Mouse (Mus musculus) inflammation-experienced regulatory T-cells (primary cell): Measurements from ENCODE around the gene Il11ra1. TPM values are rescaled to one million over a fixed set of nuclear protein-coding genes. Genes with fewer than 3 reads are reported as not detected.

ENCODE experiments used
- polyA plus RNA-seq, 2 experiments: library from polyadenylated mRNA; unstranded; fragments of 100-300 nt; shearing (Covaris generic); gene quantifications; one replicate each; pipeline ENCODE4 v1.2.1; 2017

Gene Il11ra1
- 10 to 100 TPM; 11.9 to 13.2 TPM for polyA plus RNA-seq

GRCm38 (mm10) chr4:41699783-41700182 is at the start of gene Il11ra1:
Il11ra1 (plus strand) TSS chr4:41699989.

DNA sequence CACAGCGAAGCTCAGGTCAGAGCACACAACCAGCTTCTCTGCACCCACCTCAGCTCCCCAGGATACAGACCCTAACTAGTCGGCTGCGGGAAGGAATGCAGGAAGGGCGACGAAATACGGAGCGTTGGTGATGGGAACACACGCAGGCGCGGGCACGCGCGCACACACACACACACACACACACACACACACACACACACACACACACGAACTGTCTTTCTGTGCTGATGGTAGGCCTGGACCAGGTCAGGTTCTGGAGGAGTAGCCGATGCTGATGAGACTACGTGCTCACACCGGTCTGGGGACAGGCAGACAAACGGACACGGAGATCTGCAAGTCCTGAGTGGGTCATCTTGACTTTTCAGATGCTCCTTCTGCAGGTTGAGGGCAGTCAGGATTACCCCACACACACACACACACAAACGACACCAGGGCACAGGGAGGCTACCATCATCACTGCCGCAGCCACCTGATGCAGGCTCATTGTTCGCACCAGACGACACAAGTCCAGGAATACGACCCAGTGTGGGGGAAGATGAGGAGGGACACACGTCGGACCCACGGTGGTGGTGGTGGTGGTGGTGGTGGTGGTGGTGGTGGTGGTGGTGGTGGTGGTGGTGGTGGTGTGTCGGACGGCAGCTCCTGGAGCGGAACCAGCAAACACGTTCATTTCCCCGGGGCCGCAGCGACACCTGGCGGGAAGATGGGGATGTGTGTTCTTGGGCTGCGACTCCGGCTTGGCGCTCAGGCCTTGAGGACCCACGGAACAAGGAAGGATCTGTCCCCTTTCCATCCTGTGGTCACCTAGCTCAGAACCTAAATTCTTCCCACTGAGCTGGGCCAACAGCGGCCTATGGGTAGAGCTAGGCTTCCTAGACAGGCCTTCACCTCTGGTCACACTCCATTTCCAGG is 2.6 kb upstream of the Il11ra1 start, which contains the start of gene Cntfr:
TSS of gene Cntfr (minus strand) at position 160 of the 912 bp plus-strand sequence.

GRCm38 (mm10) chr4:41713197-41714067 is 13.6 kb downstream of the Il11ra1 start, which contains the start of gene Rpp25l:
Rpp25l (minus strand) TSS chr4:41713534.

DNA sequence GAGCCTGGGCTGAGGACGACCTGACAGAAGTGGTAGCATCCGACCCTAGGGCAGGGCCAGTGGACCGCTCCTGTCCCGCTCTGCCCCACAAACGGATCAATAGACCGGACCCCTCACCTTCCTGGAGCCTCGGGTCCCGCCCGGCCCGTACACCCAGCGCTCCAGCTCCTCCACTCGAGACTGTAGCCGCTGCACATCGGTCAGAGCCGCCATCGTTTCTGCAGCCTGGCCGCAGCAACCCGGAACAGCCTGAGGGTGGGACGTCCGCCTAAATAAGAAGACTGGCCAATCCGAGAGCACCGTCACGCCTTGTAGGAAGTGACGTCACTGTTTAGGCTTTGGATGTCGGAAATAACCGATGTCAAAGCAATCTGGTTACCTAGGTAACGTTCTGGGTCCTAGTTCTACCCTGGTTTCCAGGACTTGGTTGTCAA is 23.1 kb downstream of the Il11ra1 start, which contains the start of gene Dctn3:
TSS of gene Dctn3 (minus strand) at position 253 of the 434 bp plus-strand sequence.

GRCm38 (mm10) chr4:41731052-41731765 is 31.4 kb downstream of the Il11ra1 start, which contains the start of gene Arid3c:
Arid3c (minus strand) TSS chr4:41731142.

DNA sequence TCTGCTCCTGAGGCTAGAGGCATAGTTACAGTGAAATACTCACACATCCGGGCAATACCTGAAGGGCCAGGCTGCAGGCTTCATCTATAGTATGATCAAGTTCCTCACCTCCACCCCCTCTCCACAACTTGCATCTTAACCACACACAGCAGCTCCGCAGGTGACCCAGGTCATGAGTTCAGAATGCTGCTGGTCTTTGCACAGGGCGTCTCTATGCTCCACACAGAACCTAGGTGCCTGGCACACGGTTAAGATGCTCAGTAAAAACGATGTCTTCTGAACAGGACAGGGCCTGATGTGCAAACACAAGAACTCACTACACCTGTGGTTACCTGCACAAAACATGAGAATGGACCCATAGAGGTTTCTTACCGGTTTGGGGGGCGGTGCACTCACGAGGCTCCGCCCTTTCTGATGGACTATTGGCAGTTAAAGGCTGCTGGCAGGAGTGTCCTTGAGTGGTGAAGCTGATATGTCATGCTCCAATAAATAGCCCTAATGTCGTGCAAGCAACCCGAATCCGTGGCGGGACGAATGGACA is 55.1 kb downstream of the Il11ra1 start, which contains the start of gene Galt:
TSS of gene Galt (plus strand) at position 432 of the 541 bp plus-strand sequence.

DNA sequence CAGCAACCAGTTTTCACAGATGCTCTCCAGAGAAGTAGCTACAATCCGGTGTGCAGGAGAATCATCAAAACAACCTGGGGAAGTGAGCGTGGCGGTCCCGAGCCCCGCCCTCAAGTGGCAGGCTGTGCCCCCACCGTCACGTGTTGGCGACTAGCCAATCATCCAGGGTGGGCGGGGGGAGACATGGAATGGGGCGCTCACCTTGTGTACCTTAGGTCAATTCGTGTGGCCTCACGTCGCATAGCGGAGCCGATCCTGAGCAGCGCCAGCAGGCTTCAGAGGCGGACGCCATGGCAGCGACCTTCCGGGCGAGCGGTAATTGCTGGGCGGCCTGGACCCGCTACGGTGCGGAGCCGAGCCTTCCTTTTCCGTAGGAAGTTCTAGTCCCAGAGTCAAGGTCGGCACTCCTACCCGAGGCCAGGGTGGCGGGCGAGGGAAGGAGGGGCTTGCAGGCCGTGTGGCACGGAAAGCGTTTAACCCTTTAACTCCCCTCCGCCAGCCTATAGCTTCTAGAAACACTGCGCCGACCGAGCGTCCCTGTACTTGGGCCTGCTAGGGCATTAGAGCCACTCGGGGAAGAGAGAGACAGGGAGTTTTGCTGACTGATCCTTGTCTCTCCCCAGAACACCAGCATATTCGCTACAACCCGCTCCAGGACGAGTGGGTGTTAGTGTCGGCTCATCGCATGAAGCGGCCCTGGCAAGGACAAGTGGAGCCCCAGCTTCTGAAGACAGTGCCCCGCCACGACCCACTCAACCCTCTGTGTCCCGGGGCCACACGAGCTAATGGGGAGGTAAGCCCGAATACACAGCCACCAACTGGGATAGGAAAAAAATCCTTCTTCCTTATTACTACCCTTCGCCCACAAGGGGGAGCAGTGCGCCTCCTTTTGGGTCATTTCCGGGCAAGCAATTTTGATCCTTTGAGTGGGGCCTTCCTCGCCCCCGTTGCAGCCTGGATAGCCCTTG is 55.8 kb downstream of the Il11ra1 start, which contains the start of gene Sigmar1:
TSS of gene Sigmar1 (minus strand) at position 820 of the 968 bp plus-strand sequence.

DNA sequence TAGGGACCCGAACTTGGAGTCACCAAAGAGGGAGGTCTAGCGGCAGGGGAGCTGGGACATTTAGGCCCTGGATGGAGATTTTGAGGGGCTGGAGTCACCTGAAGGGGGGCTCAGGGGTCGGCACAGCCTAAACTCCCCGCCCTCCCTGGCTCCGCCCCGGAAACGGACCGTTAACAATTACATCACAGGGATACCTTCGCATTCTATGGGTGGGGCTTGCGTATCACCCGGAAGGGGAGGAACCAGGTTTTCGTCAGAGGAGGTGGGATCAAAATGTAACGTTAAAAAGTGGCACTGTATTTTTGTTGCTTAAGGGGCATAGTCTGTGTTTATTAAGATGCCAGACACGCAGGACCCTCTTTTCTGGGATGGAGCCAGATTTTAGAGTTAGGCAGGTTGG is 74.2 kb downstream of the Il11ra1 start, which contains the start of gene Ccl27a:
TSS of gene Ccl27a (minus strand) at position 246 of the 400 bp plus-strand sequence.

Other genes starting within 250 kb of the Il11ra1 start
- gene Kif24, start 235.1 kb upstream of the Il11ra1 start, polyA plus RNA-seq: 1 to 10 TPM; 1.3 to 3.7 TPM
- gene Nudt2, start 234.8 kb upstream of the Il11ra1 start, polyA plus RNA-seq: 10 to 100 TPM; 17.7 to 20.1 TPM
- gene AI464131, start 196.9 kb upstream of the Il11ra1 start, polyA plus RNA-seq: 1 to 10 TPM in 1 of 2 experiments, under 1 TPM in 1; 0.60 to 2.9 TPM
- gene 1110017D15Rik, start 182.7 kb upstream of the Il11ra1 start, polyA plus RNA-seq: not detected
- gene Fam219a, start 130.5 kb upstream of the Il11ra1 start, polyA plus RNA-seq: 1 to 10 TPM; 1.7 to 4.3 TPM
- 1 to 10 TPM in 1 of 2 experiments, not detected in 1; 1.4 TPM for gene Dnaic1, start 130.2 kb upstream of the Il11ra1 start, polyA plus RNA-seq
- gene Enho, start 59.7 kb upstream of the Il11ra1 start, polyA plus RNA-seq: 1 to 10 TPM in 1 of 2 experiments, not detected in 1; 1.6 TPM
- under 1 TPM; 0.31 to 0.72 TPM for gene Cntfr, start 2.9 kb upstream of the Il11ra1 start, polyA plus RNA-seq
- 10 to 100 TPM; 36.8 to 37.6 TPM for gene Rpp25l, start 13.5 kb downstream of the Il11ra1 start, polyA plus RNA-seq
- 100 to 1,000 TPM; 110 to 129 TPM for gene Dctn3, start 23.2 kb downstream of the Il11ra1 start, polyA plus RNA-seq
- not detected for gene Arid3c, start 31.2 kb downstream of the Il11ra1 start, polyA plus RNA-seq
- 10 to 100 TPM; 63.9 to 77.7 TPM for gene Galt, start 55.2 kb downstream of the Il11ra1 start, polyA plus RNA-seq
- gene Sigmar1, start 56.2 kb downstream of the Il11ra1 start, polyA plus RNA-seq: 10 to 100 TPM; 41.9 to 54.8 TPM
- gene Ccl27a, start 74.3 kb downstream of the Il11ra1 start, polyA plus RNA-seq: 1 to 10 TPM; 4.2 to 8.1 TPM
- gene Gm21541, start 203.6 kb downstream of the Il11ra1 start, polyA plus RNA-seq: not detected
- 1 to 10 TPM in 1 of 2 experiments, under 1 TPM in 1; 0.83 to 1.2 TPM for gene Gm20878, start 241.6 kb downstream of the Il11ra1 start, polyA plus RNA-seq